Mouse (Mus musculus) testis, adult 2 months (tissue): ENCODE results near the gene Lemd2.

Experiments used
- CTCF ChIP-seq: fragments of 200-500 bp; IDR thresholded peaks from 2 replicates; pipeline ENCODE4 v1.5.1; 2012; ENCODE audit warnings: low read depth, mild to moderate bottlenecking, inconsistent platforms, low read length, moderate library complexity; ENCODE audit not compliant: control insufficient read depth, insufficient read depth, insufficient replicate concordance
- POLR2A ChIP-seq: fragments of 200-500 bp; IDR thresholded peaks from 2 replicates; pipeline ENCODE4 v1.6.1; 2012; ENCODE audit warnings: low read depth, mild to moderate bottlenecking, inconsistent platforms, low read length, moderate library complexity; ENCODE audit not compliant: control insufficient read depth

DNA sequence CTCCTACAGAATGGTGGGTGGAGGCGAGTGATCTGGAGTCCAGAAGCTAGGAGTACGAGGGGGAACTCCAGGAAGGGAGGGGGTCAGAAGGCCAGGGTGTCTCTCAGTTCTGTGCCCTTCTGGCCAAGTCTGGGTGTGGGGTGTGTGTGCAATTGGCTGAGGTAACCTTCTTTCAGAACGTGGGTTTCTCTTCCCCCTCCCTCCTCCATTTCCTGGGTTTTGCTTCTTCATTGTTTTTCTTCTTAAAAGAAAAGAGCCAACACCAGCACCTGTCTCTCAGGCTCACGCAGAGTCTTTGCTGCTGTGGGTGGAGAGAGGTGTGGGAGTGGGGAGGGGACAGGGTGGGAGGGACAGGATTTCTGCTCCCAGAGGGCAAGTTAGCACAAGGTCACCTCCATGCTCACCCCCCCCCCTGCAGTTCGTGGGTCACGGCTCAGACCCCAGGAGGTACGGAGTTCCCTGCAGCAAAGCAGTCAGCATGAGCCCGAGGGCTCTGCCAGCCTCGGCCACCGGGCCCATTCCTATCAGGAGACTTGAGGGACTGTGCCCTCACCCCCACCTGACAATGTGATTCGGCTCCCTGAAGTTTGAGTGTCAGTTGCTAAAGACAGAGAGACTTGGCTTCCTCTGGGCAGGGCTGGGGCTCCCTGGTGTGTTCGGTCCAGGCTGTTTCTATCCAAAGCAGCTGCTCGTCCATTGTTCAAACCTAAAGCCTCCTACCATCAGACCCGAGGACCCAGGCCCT lies 25.6 kb upstream of the Lemd2 start:
- TF ChIP-seq CTCF = no peak
- no peak for TF ChIP-seq POLR2A
